Mouse (Mus musculus): ENCODE data around the gene Gm10318. TPM values are rescaled to one million over a fixed set of nuclear protein-coding genes. Genes with fewer than 3 reads are reported as not detected.

Gm10318 gene
- not detected for polyA plus RNA-seq (2012; fragmentation: generic; extraction: Trizol)

DNA sequence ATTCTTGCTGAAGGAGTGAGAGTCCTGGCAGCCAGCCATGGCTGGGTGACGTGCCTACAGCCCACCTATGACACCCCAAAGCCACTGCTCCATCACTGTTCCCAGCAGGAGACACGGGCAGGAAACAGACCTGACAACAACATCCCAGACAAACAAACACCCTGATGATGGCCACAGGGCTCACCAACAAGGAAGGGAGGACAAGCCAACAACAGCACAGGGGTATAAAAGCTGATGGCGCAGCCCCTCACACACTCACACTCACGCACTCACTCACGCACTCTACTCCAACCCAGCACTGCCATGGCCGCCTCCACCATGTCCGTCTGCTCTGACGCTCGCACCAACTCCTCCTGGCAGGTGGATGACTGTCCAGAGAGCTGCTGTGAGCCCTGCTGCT is at the start of gene Gm10318:
TSS of gene Gm10318 (plus strand) at position 301 of the 400 bp plus-strand sequence.

DNA sequence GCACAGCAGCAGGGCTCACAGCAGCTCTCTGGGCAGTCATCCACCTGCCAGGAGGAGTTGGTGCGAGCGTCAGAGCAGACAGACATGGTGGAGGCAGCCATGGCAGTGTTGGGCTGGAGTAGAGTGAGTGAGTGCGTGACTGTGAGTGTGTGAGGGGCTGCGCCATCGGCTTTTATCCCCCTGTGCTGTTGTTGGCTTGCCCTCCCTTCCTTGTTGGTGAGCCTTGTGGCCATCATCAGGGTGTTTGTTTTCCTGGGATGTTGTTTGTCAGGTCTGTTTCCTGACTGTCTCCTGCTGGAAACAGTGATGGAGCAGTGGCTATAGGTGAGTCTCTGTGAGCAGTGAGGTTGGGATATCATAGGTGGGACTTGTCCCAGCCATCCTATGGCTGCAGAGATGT is 40.9 kb upstream of the Gm10318 start, which contains the start of gene Gm9507:
TSS of gene Gm9507 (minus strand) at position 101 of the 400 bp plus-strand sequence.

DNA sequence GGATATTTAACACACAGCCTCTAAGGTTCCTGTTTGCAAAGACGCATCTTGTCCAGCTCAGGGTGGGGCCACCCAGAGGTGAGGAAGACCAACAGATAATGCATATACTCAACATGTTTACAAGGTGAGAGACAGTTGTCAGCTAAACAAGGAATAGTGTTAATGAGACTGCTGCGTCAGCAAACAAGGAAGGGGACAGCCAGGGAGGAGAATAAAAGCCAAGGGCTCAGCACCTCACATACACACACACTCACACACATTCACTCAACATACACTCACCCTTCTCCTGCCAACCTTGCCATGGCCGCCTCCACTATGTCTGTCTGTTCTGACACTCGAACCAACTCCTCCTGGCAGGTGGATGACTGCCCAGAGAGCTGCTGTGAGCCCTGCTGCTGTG is 38.3 kb upstream of the Gm10318 start, which contains the start of gene Gm2696:
TSS of gene Gm2696 (plus strand) at position 301 of the 400 bp plus-strand sequence.

GRCm38 (mm10) chr10:77826951-77827350 is 25.7 kb upstream of the Gm10318 start, which contains the start of gene Krtap10-4:
Gene Krtap10-4 (minus strand): TSS chr10:77827095.

DNA sequence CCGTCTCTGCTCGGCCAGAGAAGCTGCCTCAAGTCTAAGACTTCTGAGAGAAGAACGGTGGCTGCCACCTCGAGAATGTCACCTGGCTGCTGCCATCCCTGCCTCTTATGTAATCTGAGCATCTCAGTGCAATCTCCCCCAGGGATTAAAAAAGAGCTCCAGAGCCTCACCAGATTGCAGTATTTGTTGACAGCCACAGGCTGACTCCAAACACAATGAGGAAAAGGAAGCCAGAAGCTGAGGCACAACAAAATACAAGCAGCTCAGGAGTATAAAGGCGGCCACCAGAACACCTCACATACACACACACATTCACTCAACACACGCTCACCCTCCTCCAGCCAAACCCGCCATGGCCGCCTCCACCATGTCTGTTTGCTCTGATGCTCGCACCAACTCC is 17.0 kb upstream of the Gm10318 start, which contains the start of gene Krtap10-10:
TSS of gene Krtap10-10 (plus strand) at position 301 of the 400 bp plus-strand sequence.

GRCm38 (mm10) chr10:77846503-77846902 is 6.2 kb upstream of the Gm10318 start, which contains the start of gene Gm36176:
Gene Gm36176 (plus strand): TSS chr10:77846803.

GRCm38 (mm10) chr10:77861675-77862074 is 9.0 kb downstream of the Gm10318 start, which contains the start of gene Gm3285:
Gene Gm3285 (plus strand): TSS chr10:77861975.

GRCm38 (mm10) chr10:77902211-77902893 is 49.7 kb downstream of the Gm10318 start, which contains the start of gene Lrrc3:
Gene Lrrc3 (minus strand): TSS chr10:77902536.

Other genes starting within 250 kb of the Gm10318 start
- gene Sumo3, start 246.8 kb upstream of the Gm10318 start, polyA plus RNA-seq (2012; fragmentation: generic; extraction: Trizol), result 10 to 100 TPM; 76.2 to 78.6 TPM
- gene Gm49325, start 246.7 kb upstream of the Gm10318 start, polyA plus RNA-seq (2012; fragmentation: generic; extraction: Trizol), result 10 to 100 TPM in 1 of 2 experiments, under 1 TPM in 1; 0.78 to 16.7 TPM
- gene Ube2g2, start 230.6 kb upstream of the Gm10318 start, polyA plus RNA-seq (2012; fragmentation: generic; extraction: Trizol), result 10 to 100 TPM; 39.0 to 44.0 TPM
- gene Tspear, start 166.3 kb upstream of the Gm10318 start, polyA plus RNA-seq (2012; fragmentation: generic; extraction: Trizol), result not detected
- not detected for gene Gm19402, start 162.1 kb upstream of the Gm10318 start, polyA plus RNA-seq (2012; fragmentation: generic; extraction: Trizol)
- not detected for gene Gm9508, start 155.6 kb upstream of the Gm10318 start, polyA plus RNA-seq (2012; fragmentation: generic; extraction: Trizol)
- gene Gm10272, start 146.2 kb upstream of the Gm10318 start, polyA plus RNA-seq (2012; fragmentation: generic; extraction: Trizol), result not detected
- not detected for gene Gm10024, start 141.4 kb upstream of the Gm10318 start, polyA plus RNA-seq (2012; fragmentation: generic; extraction: Trizol)
- not detected for gene Gm10142, start 137.1 kb upstream of the Gm10318 start, polyA plus RNA-seq (2012; fragmentation: generic; extraction: Trizol)
- not detected for gene Krtap12-1, start 132.3 kb upstream of the Gm10318 start, polyA plus RNA-seq (2012; fragmentation: generic; extraction: Trizol)
- not detected for gene Gm10100, start 126.4 kb upstream of the Gm10318 start, polyA plus RNA-seq (2012; fragmentation: generic; extraction: Trizol)
- gene Gm18596, start 110.2 kb upstream of the Gm10318 start, polyA plus RNA-seq (2012; fragmentation: generic; extraction: Trizol), result not detected
- not detected for gene Gm9736, start 101.5 kb upstream of the Gm10318 start, polyA plus RNA-seq (2012; fragmentation: generic; extraction: Trizol)
- not detected for gene Gm3233, start 93.2 kb upstream of the Gm10318 start, polyA plus RNA-seq (2012; fragmentation: generic; extraction: Trizol)
- gene Gm3238, start 81.5 kb upstream of the Gm10318 start, polyA plus RNA-seq (2012; fragmentation: generic; extraction: Trizol), result not detected
- not detected for gene Gm7138, start 75.9 kb upstream of the Gm10318 start, polyA plus RNA-seq (2012; fragmentation: generic; extraction: Trizol)
- gene Gm3250, start 70.3 kb upstream of the Gm10318 start, polyA plus RNA-seq (2012; fragmentation: generic; extraction: Trizol), result not detected
- not detected for gene Gm7137, start 64.7 kb upstream of the Gm10318 start, polyA plus RNA-seq (2012; fragmentation: generic; extraction: Trizol)
- not detected for gene Gm9639, start 57.8 kb upstream of the Gm10318 start, polyA plus RNA-seq (2012; fragmentation: generic; extraction: Trizol)
- gene Gm19668, start 53.7 kb upstream of the Gm10318 start, polyA plus RNA-seq (2012; fragmentation: generic; extraction: Trizol), result not detected
- not detected for gene Gm9507, start 41.0 kb upstream of the Gm10318 start, polyA plus RNA-seq (2012; fragmentation: generic; extraction: Trizol)
- gene Gm2696, start 38.2 kb upstream of the Gm10318 start, polyA plus RNA-seq (2012; fragmentation: generic; extraction: Trizol), result not detected
- gene Krtap10-4, start 25.8 kb upstream of the Gm10318 start, polyA plus RNA-seq (2012; fragmentation: generic; extraction: Trizol), result not detected
- gene Krtap10-10, start 16.9 kb upstream of the Gm10318 start, polyA plus RNA-seq (2012; fragmentation: generic; extraction: Trizol), result not detected
- gene Gm36176, start 6.1 kb upstream of the Gm10318 start, polyA plus RNA-seq (2012; fragmentation: generic; extraction: Trizol), result not detected
- not detected for gene Gm3285, start 9.1 kb downstream of the Gm10318 start, polyA plus RNA-seq (2012; fragmentation: generic; extraction: Trizol)
- not detected for gene Lrrc3, start 49.7 kb downstream of the Gm10318 start, polyA plus RNA-seq (2012; fragmentation: generic; extraction: Trizol)
- under 1 TPM; 0.04 to 0.35 TPM for gene Trpm2, start 117.7 kb downstream of the Gm10318 start, polyA plus RNA-seq (2012; fragmentation: generic; extraction: Trizol)
- gene 1810043G02Rik, start 125.7 kb downstream of the Gm10318 start, polyA plus RNA-seq (2012; fragmentation: generic; extraction: Trizol), result 10 to 100 TPM; 35.9 to 36.8 TPM
- 10 to 100 TPM; 46.2 to 73.2 TPM for gene Pfkl, start 157.2 kb downstream of the Gm10318 start, polyA plus RNA-seq (2012; fragmentation: generic; extraction: Trizol)
- gene Dnmt3l, start 189.1 kb downstream of the Gm10318 start, polyA plus RNA-seq (2012; fragmentation: generic; extraction: Trizol), result not detected
- not detected for gene Aire, start 190.8 kb downstream of the Gm10318 start, polyA plus RNA-seq (2012; fragmentation: generic; extraction: Trizol)
- gene Icosl, start 216.4 kb downstream of the Gm10318 start, polyA plus RNA-seq (2012; fragmentation: generic; extraction: Trizol), result under 1 TPM in 1 of 2 experiments, not detected in 1; 0.02 TPM